Mouse (Mus musculus) 3T3-L1 (cell line): ENCODE results near the gene Lrrc75a.

Experiments
- DNase-seq: peaks from one replicate; pipeline ENCODE4 v3.0.0-alpha.2; 2015; ENCODE audit warnings: low read depth, low spot score

The Lrrc75a gene

DNA sequence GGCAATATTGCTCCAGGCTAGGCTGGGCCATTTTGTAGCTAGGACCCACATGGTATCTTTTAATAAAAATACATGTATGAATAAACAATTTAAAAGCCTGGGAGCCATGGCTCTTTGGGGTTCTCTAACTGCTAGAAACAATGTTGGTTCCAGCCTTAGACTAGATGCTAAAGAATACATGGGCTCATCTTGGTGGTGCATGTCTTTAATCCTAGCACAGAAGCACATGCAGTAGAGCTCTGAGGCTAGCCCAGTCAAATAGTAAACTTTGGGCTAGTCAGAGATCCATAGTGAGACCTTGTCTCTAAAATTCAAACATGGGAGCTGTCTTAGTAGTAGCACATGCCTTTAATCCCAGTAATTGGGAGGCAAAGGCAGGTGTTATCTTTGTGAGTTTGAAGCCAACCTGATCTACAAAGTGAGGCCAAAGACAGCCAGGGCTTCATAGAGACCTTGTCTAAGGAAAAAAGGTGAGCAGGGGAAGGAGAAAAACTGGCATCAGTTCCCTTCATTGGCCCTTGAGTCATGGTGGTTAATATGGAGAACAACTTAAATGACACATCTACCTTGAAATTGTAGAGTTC lies 93.3 kb downstream of the Lrrc75a start:
- peak; percentile 45 for DNase-seq
